Mouse (Mus musculus): ENCODE measurements at regions not wholly inside any gene's neighbourhood (a gene's known extent, or its start where the extent isn't known, plus 50 kb on each side); places are given as distances from the start of the nearest gene placed in this dataset.
"Not testable (repeated sequence)": the region's sequence is repeated elsewhere in the genome, so short reads cannot be mapped to it uniquely, and the experiment has no call there.

- no peak for ATAC-seq (ENCODE audit: low FRiP score)
- Histone ChIP-seq H3K9ac (no peak overlapping the region), H3K27me3 (no peaks in the 10 kb centered on the region), H3K4me2 (no peak overlapping the region), H3K36me3 (replicated peaks) (no peaks in the 10 kb centered on the region), H3K27ac (no peak overlapping the region), H3K9me3 (no peaks in the 10 kb centered on the region), H3K4me3 (replicated peaks) (no peak overlapping the region), H3K4me1 (0 out of 2 replicates have a peak, but pooled peaks cover 7% of the 10 kb centered on the region)
- 44% methylated on average over 4 of the region's 4 CpGs for WGBS
Measured at GRCm38 (mm10) chr14:86115254-86116057, 1025.6 kb downstream of the Diaph3 start.

- Histone ChIP-seq H3K27ac (no peak overlapping the region), H3K9ac (no peak overlapping the region), H3K27me3 (no peaks in the 10 kb centered on the region), H3K4me3 (replicated peaks) (no peak overlapping the region), H3K36me3 (replicated peaks) (no peaks in the 10 kb centered on the region), H3K9me3 (no peaks in the 10 kb centered on the region), H3K4me1 (no peaks in the 10 kb centered on the region), H3K4me2 (no peak overlapping the region)
- WGBS, result 78% methylated on average over 1 of the region's 1 CpGs
- no peak for ATAC-seq (ENCODE audit: low FRiP score)
Measured at GRCm38 (mm10) chr14:86101497-86101896, 1039.5 kb downstream of the Diaph3 start.

- no peaks in the 10 kb centered on the region for H3K9me3 ChIP-seq
- WGBS, result 76% methylated on average over 6 of the region's 6 CpGs
- H3K4me3 ChIP-seq (replicated peaks), result no peak overlapping the region
- H3K27me3 ChIP-seq, result no peaks in the 10 kb centered on the region
- no peak overlapping the region for H3K4me2 ChIP-seq
- ATAC-seq (ENCODE audit: low FRiP score), result no peak
- no peak overlapping the region for H3K27ac ChIP-seq
- no peaks in the 10 kb centered on the region for H3K4me1 ChIP-seq
- no peak overlapping the region for H3K9ac ChIP-seq
- no peaks in the 10 kb centered on the region for H3K36me3 ChIP-seq (replicated peaks)
Measured at GRCm38 (mm10) chr14:86070313-86071100, 1070.5 kb downstream of the Diaph3 start.

- 17% methylated on average over 1 of the region's 1 CpGs for WGBS
- Histone ChIP-seq H3K9me3 (no peaks in the 10 kb centered on the region), H3K27me3 (no peaks in the 10 kb centered on the region), H3K9ac (no peak overlapping the region), H3K4me3 (replicated peaks) (no peak overlapping the region), H3K27ac (no peak overlapping the region), H3K36me3 (replicated peaks) (no peaks in the 10 kb centered on the region), H3K4me2 (no peak overlapping the region), H3K4me1 (no peaks in the 10 kb centered on the region)
- no peak for ATAC-seq (ENCODE audit: low FRiP score)
Measured at GRCm38 (mm10) chr14:86069329-86069728, 1071.7 kb downstream of the Diaph3 start.

GRCm38 (mm10) chr14:86067743-86068142, 1073.3 kb downstream of the Diaph3 start:
- H3K27me3 ChIP-seq, result no peaks in the 10 kb centered on the region

GRCm38 (mm10) chr14:86063620-86063943, 1077.5 kb downstream of the Diaph3 start:
- Histone ChIP-seq H3K9ac (no peak overlapping the region), H3K4me1 (peaks cover 4% of the 10 kb centered on the region; the same call in 1 of the 2 replicates), H3K36me3 (replicated peaks) (no peaks in the 10 kb centered on the region), H3K4me3 (replicated peaks) (no peak overlapping the region), H3K9me3 (no peaks in the 10 kb centered on the region), H3K4me2 (no peak overlapping the region), H3K27ac (no peak overlapping the region), H3K27me3 (no peaks in the 10 kb centered on the region)
- 0 out of 2 replicates have a peak, but pooled peaks have one; percentile 10 for ATAC-seq (ENCODE audit: low FRiP score)
- 17% methylated on average over 3 of the region's 3 CpGs for WGBS

More at GRCm38 (mm10) chr14:86067743-86068142, 1073.3 kb downstream of the Diaph3 start:
- ATAC-seq (ENCODE audit: low FRiP score), result no peak
- H3K4me1 ChIP-seq, result peaks cover 3% of the 10 kb centered on the region; the same call in 1 of the 2 replicates
- no peak overlapping the region for H3K4me2 ChIP-seq
- H3K9ac ChIP-seq, result no peak overlapping the region
- H3K9me3 ChIP-seq, result no peaks in the 10 kb centered on the region
- 97% methylated on average over 1 of the region's 1 CpGs for WGBS
- H3K4me3 ChIP-seq (replicated peaks), result no peak overlapping the region
- H3K36me3 ChIP-seq (replicated peaks), result no peaks in the 10 kb centered on the region
- H3K27ac ChIP-seq, result no peak overlapping the region

GRCm38 (mm10) chr14:86062885-86063619, 1078.0 kb downstream of the Diaph3 start:
- no peaks in the 10 kb centered on the region for H3K9me3 ChIP-seq
- 0 out of 2 replicates have a peak, but pooled peaks have one; percentile 55 for ATAC-seq (ENCODE audit: low FRiP score)
- H3K27ac ChIP-seq, result 0 out of 2 replicates have a peak overlapping the region, but pooled peaks have one; percentile 36

GRCm38 (mm10) chr14:86056991-86057390, 1084.0 kb downstream of the Diaph3 start:
- no peak overlapping the region for H3K4me3 ChIP-seq (replicated peaks)
- ATAC-seq (ENCODE audit: low FRiP score), result no peak

More at GRCm38 (mm10) chr14:86062885-86063619, 1078.0 kb downstream of the Diaph3 start:
- Histone ChIP-seq H3K27me3 (no peaks in the 10 kb centered on the region), H3K4me1 (peaks cover 4% of the 10 kb centered on the region; the same call in 1 of the 2 replicates), H3K4me2 (no peak overlapping the region), H3K9ac (no peak overlapping the region), H3K4me3 (replicated peaks) (no peak overlapping the region), H3K36me3 (replicated peaks) (no peaks in the 10 kb centered on the region)
- 40% methylated on average over 11 of the region's 11 CpGs for WGBS

GRCm38 (mm10) chr14:86054668-86055067, 1086.4 kb downstream of the Diaph3 start:
- Histone ChIP-seq H3K9me3 (no peaks in the 10 kb centered on the region), H3K27me3 (no peaks in the 10 kb centered on the region), H3K27ac (no peak overlapping the region), H3K36me3 (replicated peaks) (no peaks in the 10 kb centered on the region), H3K4me3 (replicated peaks) (no peak overlapping the region), H3K9ac (no peak overlapping the region), H3K4me1 (no peaks in the 10 kb centered on the region), H3K4me2 (no peak overlapping the region)
- ATAC-seq (ENCODE audit: low FRiP score), result no peak
- WGBS, result 90% methylated on average over 1 of the region's 1 CpGs

More at GRCm38 (mm10) chr14:86056991-86057390, 1084.0 kb downstream of the Diaph3 start:
- H3K4me2 ChIP-seq, result no peak overlapping the region
- no peaks in the 10 kb centered on the region for H3K27me3 ChIP-seq
- no peaks in the 10 kb centered on the region for H3K4me1 ChIP-seq
- H3K9me3 ChIP-seq, result no peaks in the 10 kb centered on the region
- 80% methylated on average over 4 of the region's 4 CpGs for WGBS
- H3K36me3 ChIP-seq (replicated peaks), result no peaks in the 10 kb centered on the region
- H3K27ac ChIP-seq, result no peak overlapping the region
- no peak overlapping the region for H3K9ac ChIP-seq

GRCm38 (mm10) chr14:86029401-86029800, 1111.6 kb downstream of the Diaph3 start:
- Histone ChIP-seq H3K4me1 (no peaks in the 10 kb centered on the region), H3K27me3 (no peaks in the 10 kb centered on the region), H3K27ac (no peak overlapping the region), H3K9ac (no peak overlapping the region), H3K9me3 (no peaks in the 10 kb centered on the region), H3K4me3 (replicated peaks) (no peak overlapping the region), H3K36me3 (replicated peaks) (no peaks in the 10 kb centered on the region), H3K4me2 (no peak overlapping the region)
- ATAC-seq (ENCODE audit: low FRiP score), result no peak

- not testable (repeated sequence) for H3K4me2 ChIP-seq; H3K36me3 ChIP-seq (replicated peaks); H3K27ac ChIP-seq; H3K27me3 ChIP-seq; ATAC-seq (ENCODE audit: low FRiP score); H3K4me1 ChIP-seq; H3K9me3 ChIP-seq; H3K9ac ChIP-seq; H3K4me3 ChIP-seq (replicated peaks)
- WGBS, result 88% methylated on average over 2 of the region's 2 CpGs
Measured at GRCm38 (mm10) chr14:86017611-86018010, 1123.4 kb downstream of the Diaph3 start.
